Mouse (Mus musculus) kidney, postnatal 4 days (tissue): ENCODE results near the gene Usp22.
A peak's percentile ranks its signal among the peaks of the same experiment; 100 is the strongest.

Source experiments
- DNase-seq, 2 experiments: peaks; one replicate each; pipeline ENCODE4 v3.0.0; 2021; ENCODE audit warnings: mixed read lengths in 2 of 2

The Usp22 gene

GRCm38 (mm10) chr11:61183820-61184219, 9.0 kb upstream of the Usp22 start:
- DNase-seq, result no peak

GRCm38 (mm10) chr11:61181624-61182023, 6.8 kb upstream of the Usp22 start:
- no peak for DNase-seq

GRCm38 (mm10) chr11:61180361-61180760, 5.5 kb upstream of the Usp22 start:
- no peak for DNase-seq

- no peak for DNase-seq
Observed at GRCm38 (mm10) chr11:61176321-61176720, 1.5 kb upstream of the Usp22 start.

GRCm38 (mm10) chr11:61175778-61176177, 923 bp upstream of the Usp22 start:
- DNase-seq, result no peak

GRCm38 (mm10) chr11:61174291-61174820, 499 bp downstream of the Usp22 start:
- DNase-seq, result peak; percentile 76 to 84

- DNase-seq, result peak in 1 of 2 experiments; percentile 21
Observed at GRCm38 (mm10) chr11:61173477-61173876, 1.4 kb downstream of the Usp22 start.

GRCm38 (mm10) chr11:61170184-61170583, 4.7 kb downstream of the Usp22 start:
- DNase-seq, result no peak

GRCm38 (mm10) chr11:61164881-61165280, 10.0 kb downstream of the Usp22 start:
- no peak for DNase-seq

- no peak for DNase-seq
Observed at GRCm38 (mm10) chr11:61164366-61164765, 10.5 kb downstream of the Usp22 start.

GRCm38 (mm10) chr11:61163341-61163740, 11.5 kb downstream of the Usp22 start:
- DNase-seq, result no peak

GRCm38 (mm10) chr11:61162776-61163175, 12.1 kb downstream of the Usp22 start:
- no peak for DNase-seq

GRCm38 (mm10) chr11:61161121-61161520, 13.7 kb downstream of the Usp22 start:
- no peak for DNase-seq

- no peak for DNase-seq
Observed at GRCm38 (mm10) chr11:61159796-61160732, 14.8 kb downstream of the Usp22 start.

- DNase-seq, result no peak
Observed at GRCm38 (mm10) chr11:61158141-61158540, 16.7 kb downstream of the Usp22 start.

GRCm38 (mm10) chr11:61155727-61156126, 19.1 kb downstream of the Usp22 start:
- peak; percentile 37 to 60 for DNase-seq

GRCm38 (mm10) chr11:61150233-61151001, 24.4 kb downstream of the Usp22 start:
- no peak for DNase-seq

- peak; percentile 45 to 59 for DNase-seq
Observed at GRCm38 (mm10) chr11:61147300-61147683, 27.6 kb downstream of the Usp22 start.

GRCm38 (mm10) chr11:61146645-61147299, 28.1 kb downstream of the Usp22 start:
- peak; percentile 55 to 67 for DNase-seq

- DNase-seq, result no peak
Observed at GRCm38 (mm10) chr11:61145551-61145950, 29.3 kb downstream of the Usp22 start.

GRCm38 (mm10) chr11:61143564-61144469, 31.0 kb downstream of the Usp22 start:
- DNase-seq, result no peak
